Mouse (Mus musculus): ENCODE data around the gene Gm9508. TPM values are rescaled to one million over a fixed set of nuclear protein-coding genes. Genes with fewer than 3 reads are reported as not detected.

Gene Gm9508
- polyA plus RNA-seq, 1 experiment from 2014 or later, result not detected

GRCm38 (mm10) chr10:77652046-77652445 is 45.0 kb downstream of the Gm9508 start:
- no peaks in the 10 kb centered on the region for H3K36me3 ChIP-seq (ENCODE audit: control insufficient read depth, insufficient read depth, low read length)
- H3K4me2 ChIP-seq (ENCODE audit: low read depth, low read length), result no peak overlapping the region
- no peaks in the 10 kb centered on the region for H3K27me3 ChIP-seq (ENCODE audit: control insufficient read depth, insufficient read depth, low read length)
- 85% methylated on average over 9 of the region's 9 CpGs for WGBS
- H3K9me3 ChIP-seq (replicated peaks; ENCODE audit: control insufficient read depth, low read length), result no peaks in the 10 kb centered on the region
- no peaks in the 10 kb centered on the region for H3K4me1 ChIP-seq (ENCODE audit: control insufficient read depth, insufficient read depth, low read length)
- H3K4me3 ChIP-seq (replicated peaks; ENCODE audit: low read length), result no peak overlapping the region
- ATAC-seq (ENCODE audit: insufficient read depth, low FRiP score), result no peak
- no peak overlapping the region for H3K9ac ChIP-seq (ENCODE audit: low read length)
- no peak overlapping the region for H3K27ac ChIP-seq (ENCODE audit: low read length)

GRCm38 (mm10) chr10:77647901-77648300 is 49.1 kb downstream of the Gm9508 start:
- Histone ChIP-seq H3K27ac (ENCODE audit: low read length) (no peak overlapping the region), H3K9me3 (replicated peaks; ENCODE audit: control insufficient read depth, low read length) (no peaks in the 10 kb centered on the region), H3K4me1 (ENCODE audit: control insufficient read depth, insufficient read depth, low read length) (no peaks in the 10 kb centered on the region), H3K4me3 (replicated peaks; ENCODE audit: low read length) (no peak overlapping the region), H3K36me3 (ENCODE audit: control insufficient read depth, insufficient read depth, low read length) (peaks cover 10% of the 10 kb centered on the region; the same call in 1 of the 2 replicates), H3K27me3 (ENCODE audit: control insufficient read depth, insufficient read depth, low read length) (no peaks in the 10 kb centered on the region), H3K9ac (ENCODE audit: low read length) (no peak overlapping the region), H3K4me2 (ENCODE audit: low read depth, low read length) (no peak overlapping the region)
- 76% methylated on average over 8 of the region's 8 CpGs for WGBS
- ATAC-seq (ENCODE audit: insufficient read depth, low FRiP score), result no peak

GRCm38 (mm10) chr10:77647461-77647860 is 49.6 kb downstream of the Gm9508 start:
- Histone ChIP-seq H3K27ac (ENCODE audit: low read length) (no peak overlapping the region), H3K36me3 (ENCODE audit: control insufficient read depth, insufficient read depth, low read length) (peaks cover 10% of the 10 kb centered on the region; the same call in 1 of the 2 replicates), H3K4me3 (replicated peaks; ENCODE audit: low read length) (no peak overlapping the region), H3K4me1 (ENCODE audit: control insufficient read depth, insufficient read depth, low read length) (no peaks in the 10 kb centered on the region), H3K4me2 (ENCODE audit: low read depth, low read length) (no peak overlapping the region), H3K9ac (ENCODE audit: low read length) (no peak overlapping the region), H3K9me3 (replicated peaks; ENCODE audit: control insufficient read depth, low read length) (no peaks in the 10 kb centered on the region), H3K27me3 (ENCODE audit: control insufficient read depth, insufficient read depth, low read length) (no peaks in the 10 kb centered on the region)
- no peak for ATAC-seq (ENCODE audit: insufficient read depth, low FRiP score)
- 67% methylated on average over 1 of the region's 1 CpGs for WGBS

Other genes with a start within 250 kb of the Gm9508 start
- gene Fam207a, start 181.4 kb downstream of the Gm9508 start, polyA plus RNA-seq (2015; fragmentation: Nextera tagmentation; extraction: Ambion mirVana), result 29.7 and 31.0 TPM in 2 replicates
- gene Itgb2, start 167.0 kb downstream of the Gm9508 start, polyA plus RNA-seq (2015; fragmentation: Nextera tagmentation; extraction: Ambion mirVana), result 6.7 and 8.3 TPM in 2 replicates
- gene Pttg1ip, start 115.5 kb downstream of the Gm9508 start, polyA plus RNA-seq (2015; fragmentation: Nextera tagmentation; extraction: Ambion mirVana), result 210 and 244 TPM in 2 replicates
- 324 and 327 TPM in 2 replicates for gene Sumo3, start 91.1 kb downstream of the Gm9508 start, polyA plus RNA-seq (2015; fragmentation: Nextera tagmentation; extraction: Ambion mirVana)
- 4.4 and 10.1 TPM in 2 replicates for gene Gm49325, start 91.0 kb downstream of the Gm9508 start, polyA plus RNA-seq (2015; fragmentation: Nextera tagmentation; extraction: Ambion mirVana)
- gene Ube2g2, start 75.0 kb downstream of the Gm9508 start, polyA plus RNA-seq (2015; fragmentation: Nextera tagmentation; extraction: Ambion mirVana), result 78.0 and 82.4 TPM in 2 replicates
- gene Tspear, start 10.7 kb downstream of the Gm9508 start, polyA plus RNA-seq (2015; fragmentation: Nextera tagmentation; extraction: Ambion mirVana), result 0.96 and 1.5 TPM in 2 replicates
- not detected in 2 replicates for gene Gm19402, start 6.5 kb downstream of the Gm9508 start, polyA plus RNA-seq (2015; fragmentation: Nextera tagmentation; extraction: Ambion mirVana)
- not detected in 2 replicates for gene Gm10272, start 9.4 kb upstream of the Gm9508 start, polyA plus RNA-seq (2015; fragmentation: Nextera tagmentation; extraction: Ambion mirVana)
- gene Gm10024, start 14.2 kb upstream of the Gm9508 start, polyA plus RNA-seq (2015; fragmentation: Nextera tagmentation; extraction: Ambion mirVana), result 0.27 TPM in 1 of 2 replicates, not detected in the other
- gene Gm10142, start 18.6 kb upstream of the Gm9508 start, polyA plus RNA-seq (2015; fragmentation: Nextera tagmentation; extraction: Ambion mirVana), result not detected in 2 replicates
- not detected in 2 replicates for gene Krtap12-1, start 23.4 kb upstream of the Gm9508 start, polyA plus RNA-seq (2015; fragmentation: Nextera tagmentation; extraction: Ambion mirVana)
- not detected in 2 replicates for gene Gm10100, start 29.3 kb upstream of the Gm9508 start, polyA plus RNA-seq (2015; fragmentation: Nextera tagmentation; extraction: Ambion mirVana)
- gene Gm18596, start 45.4 kb upstream of the Gm9508 start, polyA plus RNA-seq (2015; fragmentation: Nextera tagmentation; extraction: Ambion mirVana), result not detected in 2 replicates
- gene Gm9736, start 54.1 kb upstream of the Gm9508 start, polyA plus RNA-seq (2015; fragmentation: Nextera tagmentation; extraction: Ambion mirVana), result not detected in 2 replicates
- gene Gm3233, start 62.4 kb upstream of the Gm9508 start, polyA plus RNA-seq (2015; fragmentation: Nextera tagmentation; extraction: Ambion mirVana), result not detected in 2 replicates
- not detected in 2 replicates for gene Gm3238, start 74.1 kb upstream of the Gm9508 start, polyA plus RNA-seq (2015; fragmentation: Nextera tagmentation; extraction: Ambion mirVana)
- gene Gm7138, start 79.7 kb upstream of the Gm9508 start, polyA plus RNA-seq (2015; fragmentation: Nextera tagmentation; extraction: Ambion mirVana), result not detected in 2 replicates
- not detected in 2 replicates for gene Gm3250, start 85.3 kb upstream of the Gm9508 start, polyA plus RNA-seq (2015; fragmentation: Nextera tagmentation; extraction: Ambion mirVana)
- not detected in 2 replicates for gene Gm7137, start 91.0 kb upstream of the Gm9508 start, polyA plus RNA-seq (2015; fragmentation: Nextera tagmentation; extraction: Ambion mirVana)
- gene Gm9639, start 97.8 kb upstream of the Gm9508 start, polyA plus RNA-seq (2015; fragmentation: Nextera tagmentation; extraction: Ambion mirVana), result not detected in 2 replicates
- not detected in 2 replicates for gene Gm19668, start 101.9 kb upstream of the Gm9508 start, polyA plus RNA-seq (2015; fragmentation: Nextera tagmentation; extraction: Ambion mirVana)
- not detected in 2 replicates for gene Gm9507, start 114.6 kb upstream of the Gm9508 start, polyA plus RNA-seq (2015; fragmentation: Nextera tagmentation; extraction: Ambion mirVana)
- not detected in 2 replicates for gene Gm2696, start 117.4 kb upstream of the Gm9508 start, polyA plus RNA-seq (2015; fragmentation: Nextera tagmentation; extraction: Ambion mirVana)
- gene Krtap10-4, start 129.9 kb upstream of the Gm9508 start, polyA plus RNA-seq (2015; fragmentation: Nextera tagmentation; extraction: Ambion mirVana), result not detected in 2 replicates
- gene Krtap10-10, start 138.7 kb upstream of the Gm9508 start, polyA plus RNA-seq (2015; fragmentation: Nextera tagmentation; extraction: Ambion mirVana), result not detected in 2 replicates
- not detected in 2 replicates for gene Gm36176, start 149.6 kb upstream of the Gm9508 start, polyA plus RNA-seq (2015; fragmentation: Nextera tagmentation; extraction: Ambion mirVana)
- not detected in 2 replicates for gene Gm10318, start 155.6 kb upstream of the Gm9508 start, polyA plus RNA-seq (2015; fragmentation: Nextera tagmentation; extraction: Ambion mirVana)
- not detected in 2 replicates for gene Gm3285, start 164.7 kb upstream of the Gm9508 start, polyA plus RNA-seq (2015; fragmentation: Nextera tagmentation; extraction: Ambion mirVana)
- 5.8 and 6.7 TPM in 2 replicates for gene Lrrc3, start 205.3 kb upstream of the Gm9508 start, polyA plus RNA-seq (2015; fragmentation: Nextera tagmentation; extraction: Ambion mirVana)